Mouse (Mus musculus) lung, embryonic 16.5 days (tissue): ENCODE results near the gene Fbxo34. TPM values are rescaled to one million over a fixed set of nuclear protein-coding genes. Genes with fewer than 3 reads are reported as not detected.

ENCODE experiments used
- ATAC-seq: fragments of 200-750 bp; cut with Nextera tagmentation; 2 replicates; pipeline ENCODE4 v1.8.0; 2017; ENCODE audit warnings: low read depth, mild to moderate bottlenecking, moderate library complexity
- H3K27ac ChIP-seq: fragments of 300-500 bp; sonication (generic); 2 replicates; pipeline ENCODE4 v1.5.1; 2014; ENCODE audit warnings: mild to moderate bottlenecking, control low read depth, low read length
- H3K27me3 ChIP-seq: fragments of 300-500 bp; sonication (generic); 2 replicates; pipeline ENCODE4 v1.6.1; 2014; ENCODE audit warnings: low read depth, low read length, mixed read lengths; ENCODE audit not compliant: control insufficient read depth, insufficient read depth
- H3K36me3 ChIP-seq: fragments of 300-500 bp; sonication (generic); 2 replicates; pipeline ENCODE4 v1.6.1; 2014; ENCODE audit warnings: low read length; ENCODE audit not compliant: control insufficient read depth, insufficient read depth
- H3K4me1 ChIP-seq: fragments of 300-500 bp; sonication (generic); replicated peaks from 2 replicates; pipeline ENCODE4 v1.6.1; 2014; ENCODE audit warnings: low read length, mixed read lengths; ENCODE audit not compliant: control insufficient read depth, insufficient read depth
- H3K4me2 ChIP-seq: fragments of 300-500 bp; sonication (generic); 2 replicates; pipeline ENCODE4 v1.6.1; 2014; ENCODE audit warnings: low read depth, low read length, control low read depth
- H3K4me3 ChIP-seq: fragments of 300-500 bp; sonication (generic); 2 replicates; pipeline ENCODE4 v1.5.1; 2014; ENCODE audit warnings: mild to moderate bottlenecking, low read length, control low read depth
- H3K9ac ChIP-seq: fragments of 300-500 bp; sonication (generic); 2 replicates; pipeline ENCODE4 v1.6.1; 2014; ENCODE audit warnings: low read length, control low read depth
- H3K9me3 ChIP-seq: fragments of 300-500 bp; sonication (generic); 2 replicates; pipeline ENCODE4 v1.6.1; 2016; ENCODE audit warnings: low read length; ENCODE audit not compliant: control insufficient read depth
- WGBS: fragments of 180-500 bp; shearing (Covaris S2); extraction: QIAGEN DNeasy Blood & Tissue Kit; methylation state at CpG from one replicate; pipeline ENCODE4 v1.1.7; 2014; 5-methylcytosine and 5-hydroxymethylcytosine counted together
- polyA plus RNA-seq: library from polyadenylated mRNA; unstranded; fragments of >200 nt; fragmentation: Nextera tagmentation; extraction: Ambion mirVana; gene quantifications from 2 replicates; pipeline ENCODE4 v1.2.1, GENCODE M21; 2015

Fbxo34 gene
- polyA plus RNA-seq, 1 experiment from 2014 or later = 21.3 TPM

DNA sequence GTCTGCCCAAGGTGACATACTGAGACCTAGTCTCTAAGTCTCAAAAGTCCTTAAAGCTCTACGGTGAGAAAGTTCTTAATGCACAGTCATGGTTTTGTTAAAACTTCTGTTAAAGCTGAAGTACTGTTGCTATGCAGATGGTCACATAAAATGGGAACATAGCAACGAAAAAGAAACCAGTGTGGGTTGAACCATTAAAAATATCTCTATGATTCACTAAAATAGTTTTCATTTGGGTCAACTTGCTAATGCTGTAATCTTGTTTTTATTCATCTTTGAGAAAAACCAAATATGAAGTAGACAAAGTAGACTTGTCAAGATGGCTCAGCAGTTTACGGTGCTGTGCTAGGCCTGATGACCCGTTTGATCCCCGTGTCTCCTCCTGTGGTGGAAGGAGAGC is 56.5 kb downstream of the Fbxo34 start:
- no peak overlapping the region for H3K9ac ChIP-seq
- no peak for ATAC-seq
- H3K9me3 ChIP-seq = 0 out of 2 replicates have a peak, but pooled peaks cover 3% of the 10 kb centered on the region
- WGBS = 94% methylated on average over 5 of the region's 5 CpGs
- H3K4me1 ChIP-seq = peaks cover 4% of the 10 kb centered on the region; the same call in 1 of the 2 replicates
- no peak overlapping the region for H3K4me2 ChIP-seq
- H3K4me3 ChIP-seq = no peak overlapping the region
- H3K27me3 ChIP-seq = no peaks in the 10 kb centered on the region
- no peaks in the 10 kb centered on the region for H3K36me3 ChIP-seq
- H3K27ac ChIP-seq = no peak overlapping the region

DNA sequence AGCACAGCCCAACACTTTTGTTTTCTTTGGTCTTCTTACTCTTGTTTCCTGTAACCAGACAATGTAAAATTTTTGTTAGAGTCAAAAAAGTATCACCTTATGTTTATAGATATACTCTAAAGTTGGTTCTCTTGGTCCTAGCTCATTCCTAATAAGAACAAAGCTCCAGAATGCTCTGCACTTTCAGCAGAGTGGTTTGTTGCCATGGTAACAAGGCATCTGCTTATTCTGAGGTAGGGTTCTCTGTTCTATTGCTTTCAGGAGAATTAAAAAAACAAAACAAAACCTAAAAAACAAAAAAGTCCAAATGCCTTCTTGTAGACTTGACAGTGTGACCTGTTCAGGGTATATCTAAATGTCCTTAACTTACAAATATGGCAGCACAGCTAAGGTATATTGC is 57.8 kb downstream of the Fbxo34 start:
- no peak overlapping the region for H3K9ac ChIP-seq
- no peak for ATAC-seq
- H3K4me2 ChIP-seq = no peak overlapping the region

DNA sequence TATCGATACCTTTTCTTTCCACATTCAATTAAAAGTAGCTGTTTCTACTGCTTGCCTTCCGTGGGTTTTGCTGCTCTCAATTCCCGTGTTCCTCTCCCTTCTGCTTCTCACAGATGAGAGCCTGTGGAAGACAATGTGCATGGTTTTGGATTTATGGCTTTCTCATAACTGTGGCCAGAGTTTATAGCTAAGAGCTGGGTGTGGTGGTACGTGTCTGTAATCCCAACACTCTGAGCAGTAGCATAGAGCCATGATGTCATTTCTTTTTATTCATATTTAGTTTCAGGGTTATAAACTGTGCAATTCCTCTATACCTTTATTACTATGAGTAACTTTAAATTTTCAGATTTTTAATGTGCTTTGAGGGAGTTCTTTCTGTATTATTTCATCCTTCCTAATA is 60.0 kb downstream of the Fbxo34 start:
- Histone ChIP-seq H3K4me3 (no peak overlapping the region), H3K4me1 (peaks cover 8% of the 10 kb centered on the region), H3K4me2 (no peak overlapping the region), H3K9me3 (0 out of 2 replicates have a peak, but pooled peaks cover 3% of the 10 kb centered on the region), H3K27ac (no peak overlapping the region), H3K27me3 (no peaks in the 10 kb centered on the region), H3K9ac (no peak overlapping the region), H3K36me3 (no peaks in the 10 kb centered on the region)
- WGBS = 83% methylated on average over 4 of the region's 4 CpGs
- no peak for ATAC-seq

More for the DNA sequence above, 57.8 kb downstream of the Fbxo34 start:
- Histone ChIP-seq H3K4me1 (peaks cover 4% of the 10 kb centered on the region; the same call in 1 of the 2 replicates), H3K4me3 (no peak overlapping the region), H3K27me3 (no peaks in the 10 kb centered on the region), H3K36me3 (no peaks in the 10 kb centered on the region), H3K9me3 (0 out of 2 replicates have a peak, but pooled peaks cover 3% of the 10 kb centered on the region), H3K27ac (no peak overlapping the region)

DNA sequence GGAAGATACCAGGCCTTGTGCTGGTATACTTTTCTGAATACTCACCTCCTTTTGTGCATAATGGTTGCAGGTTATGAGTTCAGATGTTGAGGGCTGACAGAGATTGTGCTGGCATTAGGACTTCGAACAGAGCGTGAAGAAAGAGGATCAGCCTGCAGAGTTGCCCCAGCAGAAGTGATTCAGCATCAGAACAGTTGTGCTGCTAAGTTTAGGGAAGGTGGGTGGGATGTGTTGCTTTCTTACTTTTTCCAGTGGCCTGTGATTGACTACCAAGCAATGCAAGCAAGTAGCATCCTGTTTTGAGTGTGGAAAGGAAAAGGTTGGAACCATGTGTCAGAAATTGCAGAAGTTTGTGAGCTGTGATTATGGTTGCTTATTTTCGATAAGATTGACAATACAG is 63.4 kb downstream of the Fbxo34 start:
- Histone ChIP-seq H3K4me3 (no peak overlapping the region), H3K27ac (no peak overlapping the region), H3K9ac (no peak overlapping the region), H3K36me3 (no peaks in the 10 kb centered on the region), H3K4me2 (no peak overlapping the region), H3K4me1 (peaks cover 10% of the 10 kb centered on the region), H3K9me3 (no peaks in the 10 kb centered on the region), H3K27me3 (no peaks in the 10 kb centered on the region)
- WGBS = 94% methylated on average over 3 of the region's 3 CpGs
- no peak for ATAC-seq

DNA sequence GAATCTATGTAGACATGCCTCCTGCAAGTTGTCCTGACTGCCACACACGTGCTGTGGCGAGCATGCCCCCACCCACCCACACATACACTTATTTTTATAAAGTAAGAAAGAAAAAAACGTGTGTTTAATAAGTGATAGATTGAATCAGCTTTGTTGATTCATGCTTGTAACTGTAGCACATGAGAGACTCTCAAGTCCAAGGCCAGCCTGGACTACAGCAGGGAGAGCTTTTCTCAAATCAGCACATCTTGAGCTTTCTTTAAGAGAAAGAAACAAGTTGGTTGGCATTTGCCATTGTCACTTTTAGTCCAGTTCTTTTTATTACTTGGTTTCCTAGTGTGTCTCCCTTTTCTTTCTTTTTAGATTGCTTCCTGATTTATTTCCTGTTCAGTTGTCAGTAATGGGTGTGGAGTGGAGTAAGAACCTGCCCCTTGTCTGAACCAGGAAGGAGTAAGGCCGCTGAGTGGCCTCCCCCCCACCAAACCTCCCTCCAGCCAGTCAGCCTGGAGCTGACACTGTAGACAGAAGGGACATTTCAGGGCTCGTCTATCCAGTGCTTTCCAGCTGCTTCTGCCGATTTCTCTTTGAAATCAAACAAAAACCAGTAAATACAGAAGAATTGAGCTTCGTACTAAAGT is 64.7 kb downstream of the Fbxo34 start:
- peak; percentile 86 for ATAC-seq
- 0 out of 2 replicates have a peak overlapping the region, but pooled peaks have one; percentile 38 for H3K9ac ChIP-seq
- H3K4me2 ChIP-seq = 0 out of 2 replicates have a peak overlapping the region, but pooled peaks have one; percentile 21

DNA sequence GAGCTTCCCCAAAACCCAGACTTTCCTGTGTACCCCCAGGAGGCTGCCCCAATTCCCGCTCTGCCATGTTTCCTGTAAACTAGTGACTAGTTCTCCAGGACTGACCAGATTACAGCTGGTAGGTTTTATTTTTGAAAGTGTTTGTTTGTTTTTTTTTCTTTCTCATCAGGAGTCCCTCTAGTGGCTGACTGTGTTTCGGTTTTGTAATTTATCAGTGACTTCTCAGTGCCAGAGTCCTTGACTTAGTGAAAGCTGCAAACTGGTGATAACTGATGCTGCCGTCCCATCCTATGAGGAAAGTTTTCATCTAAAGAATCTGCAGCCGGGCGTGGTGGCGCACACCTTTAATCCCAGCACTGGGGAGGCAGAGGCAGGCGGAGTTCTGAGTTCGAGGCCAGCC is 65.4 kb downstream of the Fbxo34 start:
- H3K27me3 ChIP-seq = no peaks in the 10 kb centered on the region
- H3K4me2 ChIP-seq = no peak overlapping the region
- no peaks in the 10 kb centered on the region for H3K36me3 ChIP-seq
- 81% methylated on average over 8 of the region's 8 CpGs for WGBS
- no peak for ATAC-seq
- H3K27ac ChIP-seq = peak overlapping the region; percentile 55; the same call in 1 of the 2 replicates
- peaks cover 10% of the 10 kb centered on the region for H3K4me1 ChIP-seq
- H3K4me3 ChIP-seq = no peak overlapping the region
- no peaks in the 10 kb centered on the region for H3K9me3 ChIP-seq
- H3K9ac ChIP-seq = no peak overlapping the region

More for the DNA sequence above, 64.7 kb downstream of the Fbxo34 start:
- H3K27ac ChIP-seq = peak overlapping the region; percentile 55
- no peaks in the 10 kb centered on the region for H3K9me3 ChIP-seq
- WGBS = 29% methylated on average over 7 of the region's 7 CpGs
- no peaks in the 10 kb centered on the region for H3K36me3 ChIP-seq
- no peak overlapping the region for H3K4me3 ChIP-seq
- peaks cover 10% of the 10 kb centered on the region for H3K4me1 ChIP-seq
- H3K27me3 ChIP-seq = no peaks in the 10 kb centered on the region

DNA sequence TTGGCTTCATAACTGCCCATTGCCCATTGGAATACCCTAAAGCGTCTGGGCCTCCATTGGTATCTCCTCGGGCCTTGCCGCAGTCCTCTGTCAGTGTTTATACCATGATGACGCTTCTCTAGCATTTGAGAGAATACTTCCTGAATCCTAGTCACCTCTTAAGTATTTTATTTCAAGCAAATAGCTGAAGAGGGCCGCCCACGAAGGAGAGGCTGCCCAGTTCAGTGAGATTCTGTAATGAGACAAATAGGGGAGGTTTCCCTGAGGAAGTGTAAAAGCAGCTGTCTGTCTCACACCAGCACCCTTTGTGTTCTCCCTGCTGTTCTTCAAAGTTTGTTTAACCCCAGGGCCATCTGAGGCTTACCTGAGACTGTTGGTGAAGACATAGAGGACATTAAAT is 66.5 kb downstream of the Fbxo34 start:
- WGBS = 65% methylated on average over 6 of the region's 6 CpGs
- H3K27ac ChIP-seq = no peak overlapping the region
- no peak overlapping the region for H3K9ac ChIP-seq
- H3K36me3 ChIP-seq = no peaks in the 10 kb centered on the region
- H3K4me3 ChIP-seq = no peak overlapping the region
- no peaks in the 10 kb centered on the region for H3K9me3 ChIP-seq
- H3K27me3 ChIP-seq = no peaks in the 10 kb centered on the region
- H3K4me2 ChIP-seq = no peak overlapping the region
- ATAC-seq = no peak
- peaks cover 10% of the 10 kb centered on the region for H3K4me1 ChIP-seq

DNA sequence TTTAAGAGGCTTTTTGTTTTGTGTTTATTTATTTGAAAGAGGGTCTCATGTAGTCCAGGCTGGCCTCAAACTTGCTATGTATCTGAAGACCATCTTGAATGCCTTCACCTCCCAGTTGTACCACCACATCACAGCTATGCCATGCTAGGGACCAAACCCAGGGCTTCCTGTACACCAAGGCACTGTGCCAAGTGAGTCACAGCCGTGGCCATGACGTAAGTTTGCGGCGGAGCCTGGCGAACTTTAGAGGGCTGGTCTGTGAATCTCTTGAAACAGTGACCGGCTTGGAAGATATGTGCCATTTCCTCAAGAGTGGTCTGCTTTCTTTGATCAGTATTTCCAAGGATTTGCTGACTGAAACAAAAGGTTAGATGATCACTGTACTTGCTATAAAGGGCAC is 68.4 kb downstream of the Fbxo34 start:
- H3K27ac ChIP-seq = no peak overlapping the region
- H3K27me3 ChIP-seq = no peaks in the 10 kb centered on the region
- no peak for ATAC-seq
- no peak overlapping the region for H3K4me2 ChIP-seq
- H3K9me3 ChIP-seq = no peaks in the 10 kb centered on the region
- no peak overlapping the region for H3K9ac ChIP-seq
- H3K4me3 ChIP-seq = no peak overlapping the region
- no peaks in the 10 kb centered on the region for H3K36me3 ChIP-seq
- 69% methylated on average over 6 of the region's 6 CpGs for WGBS
- H3K4me1 ChIP-seq = peaks cover 10% of the 10 kb centered on the region

DNA sequence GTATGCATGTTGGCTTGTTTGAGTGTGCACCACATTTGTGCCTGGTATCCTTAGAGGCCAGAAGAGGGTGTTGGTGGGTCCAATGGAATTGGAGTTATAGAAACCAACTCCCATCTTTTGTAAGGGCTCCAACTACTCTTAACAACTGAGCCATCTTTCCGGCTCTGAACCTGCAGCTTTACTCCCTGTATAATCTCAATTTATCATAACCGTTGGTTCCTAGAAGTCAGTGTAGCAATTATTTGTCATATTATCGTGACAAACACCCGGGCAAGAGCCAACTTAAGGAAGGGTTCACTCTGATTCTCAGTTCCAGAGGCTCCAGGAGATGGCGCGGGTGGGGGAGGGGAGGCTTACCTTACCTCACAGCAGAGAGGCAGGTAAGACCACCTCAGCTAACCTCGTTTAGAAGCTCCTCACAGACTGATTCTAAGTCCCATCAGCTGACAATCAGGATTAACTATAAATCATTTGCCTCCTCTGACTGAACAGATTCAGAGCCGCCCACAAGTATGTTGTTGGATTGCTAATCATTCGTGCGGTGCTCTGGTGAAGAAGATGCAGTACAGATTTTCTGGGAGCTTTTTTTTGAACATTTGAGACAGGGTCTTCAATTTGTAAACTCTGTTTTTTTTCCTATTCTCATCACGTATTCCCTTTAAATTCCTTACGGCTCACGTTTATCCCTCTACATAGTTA is 70.7 kb downstream of the Fbxo34 start:
- Histone ChIP-seq H3K27ac (no peak overlapping the region), H3K36me3 (no peaks in the 10 kb centered on the region), H3K4me2 (no peak overlapping the region), H3K9me3 (no peaks in the 10 kb centered on the region), H3K27me3 (no peaks in the 10 kb centered on the region), H3K9ac (no peak overlapping the region), H3K4me1 (no peaks in the 10 kb centered on the region), H3K4me3 (no peak overlapping the region)
- WGBS = 79% methylated on average over 13 of the region's 13 CpGs
- no peak for ATAC-seq
